Mouse (Mus musculus): Measurements from ENCODE around the gene Irak2.
A peak's percentile ranks its signal among the peaks of the same experiment; 100 is the strongest.

Gene Irak2

GRCm38 (mm10) chr6:113642605-113643004 is 4.3 kb downstream of the Irak2 start:
- DNase-seq (ENCODE audit: low read depth) = no peak

- peak; percentile 23 for DNase-seq (ENCODE audit: low read depth)
Measured at GRCm38 (mm10) chr6:113643021-113643420, 4.8 kb downstream of the Irak2 start.

GRCm38 (mm10) chr6:113643967-113644366 is 5.7 kb downstream of the Irak2 start:
- DNase-seq (ENCODE audit: low read depth) = no peak

GRCm38 (mm10) chr6:113644808-113645207 is 6.5 kb downstream of the Irak2 start:
- no peak for DNase-seq (ENCODE audit: low read depth)

- no peak for DNase-seq (ENCODE audit: low read depth)
Measured at GRCm38 (mm10) chr6:113649346-113650196, 11.3 kb downstream of the Irak2 start.

GRCm38 (mm10) chr6:113650197-113650640 is 12.0 kb downstream of the Irak2 start:
- no peak for DNase-seq (ENCODE audit: low read depth)

GRCm38 (mm10) chr6:113651626-113652025 is 13.4 kb downstream of the Irak2 start:
- no peak for DNase-seq (ENCODE audit: low read depth)

GRCm38 (mm10) chr6:113653551-113653950 is 15.3 kb downstream of the Irak2 start:
- DNase-seq (ENCODE audit: low read depth) = no peak

- no peak for DNase-seq (ENCODE audit: low read depth)
Measured at GRCm38 (mm10) chr6:113654102-113654501, 15.8 kb downstream of the Irak2 start.

GRCm38 (mm10) chr6:113654753-113655397 is 16.6 kb downstream of the Irak2 start:
- DNase-seq (ENCODE audit: low read depth) = no peak

- DNase-seq (ENCODE audit: low read depth) = no peak
Measured at GRCm38 (mm10) chr6:113655475-113655874, 17.2 kb downstream of the Irak2 start.

- DNase-seq (ENCODE audit: low read depth) = peak; percentile 31
Measured at GRCm38 (mm10) chr6:113656847-113657246, 18.6 kb downstream of the Irak2 start.

GRCm38 (mm10) chr6:113658226-113658625 is 20.0 kb downstream of the Irak2 start:
- DNase-seq (ENCODE audit: low read depth) = no peak

GRCm38 (mm10) chr6:113659648-113660491 is 21.6 kb downstream of the Irak2 start:
- DNase-seq (ENCODE audit: low read depth) = no peak

GRCm38 (mm10) chr6:113660492-113661352 is 22.5 kb downstream of the Irak2 start:
- DNase-seq (ENCODE audit: low read depth) = peak; percentile 17

- peak; percentile 56 for DNase-seq (ENCODE audit: low read depth)
Measured at GRCm38 (mm10) chr6:113661353-113662241, 23.3 kb downstream of the Irak2 start.

- peak; percentile 28 for DNase-seq (ENCODE audit: low read depth)
Measured at GRCm38 (mm10) chr6:113662964-113663700, 24.9 kb downstream of the Irak2 start.

- no peak for DNase-seq (ENCODE audit: low read depth)
Measured at GRCm38 (mm10) chr6:113664305-113664704, 26.0 kb downstream of the Irak2 start.

- no peak for DNase-seq (ENCODE audit: low read depth)
Measured at GRCm38 (mm10) chr6:113667611-113668122, 29.4 kb downstream of the Irak2 start.

Measured in NIH3T3 (cell line).